Mouse (Mus musculus): ENCODE measurements at regions not wholly inside any gene's neighbourhood (a gene's known extent, or its start where the extent isn't known, plus 50 kb on each side); places are given as distances from the start of the nearest gene placed in this dataset.

- DNase-seq (ENCODE audit: low spot score in 2 of 2) = no peak
These were observed 138.1 kb upstream of the Nt5c1b start for GRCm38 (mm10) chr12:10231683-10232082.

- no peak for DNase-seq (ENCODE audit: low spot score in 2 of 2)
These were observed 121.7 kb upstream of the Nt5c1b start for GRCm38 (mm10) chr12:10248110-10248509.

- no peak for DNase-seq (ENCODE audit: low spot score in 2 of 2)
These were observed 113.4 kb upstream of the Nt5c1b start for GRCm38 (mm10) chr12:10256385-10256784.

GRCm38 (mm10) chr12:10266201-10266600 is 103.6 kb upstream of the Nt5c1b start:
- no peak for DNase-seq (ENCODE audit: low spot score in 2 of 2)

- no peak for DNase-seq (ENCODE audit: low spot score in 2 of 2)
These were observed 97.7 kb upstream of the Nt5c1b start for GRCm38 (mm10) chr12:10272038-10272437.

GRCm38 (mm10) chr12:10275226-10275625 is 94.5 kb upstream of the Nt5c1b start:
- DNase-seq (ENCODE audit: low spot score in 2 of 2) = no peak

GRCm38 (mm10) chr12:10292646-10293045 is 77.1 kb upstream of the Nt5c1b start:
- no peak for DNase-seq (ENCODE audit: low spot score in 2 of 2)

- no peak for DNase-seq (ENCODE audit: low spot score in 2 of 2)
These were observed 63.8 kb upstream of the Nt5c1b start for GRCm38 (mm10) chr12:10305970-10306369.

All from heart, adult 9 months (tissue).